Mouse (Mus musculus) brain, embryonic 14.5 days (tissue): Measurements from ENCODE around the gene Patz1. TPM values are rescaled to one million over a fixed set of nuclear protein-coding genes. Genes with fewer than 3 reads are reported as not detected.

Experiments
- DNase-seq: peaks from one replicate; pipeline ENCODE4 v3.0.0-alpha.2; 2011; ENCODE audit warnings: low read depth
- CTCF ChIP-seq: fragments of 200-500 bp; IDR thresholded peaks from 2 replicates; pipeline ENCODE4 v1.5.1; 2012; ENCODE audit warnings: inconsistent platforms, mild to moderate bottlenecking, moderate library complexity, borderline replicate concordance; ENCODE audit not compliant: insufficient read depth, insufficient read length; ENCODE audit errors: extremely low read depth
- POLR2A ChIP-seq: fragments of 200-500 bp; IDR thresholded peaks from 2 replicates; pipeline ENCODE4 v1.6.1; 2012; ENCODE audit warnings: mild to moderate bottlenecking, inconsistent platforms, borderline replicate concordance; ENCODE audit not compliant: poor library complexity, insufficient read depth, insufficient read length, severe bottlenecking; ENCODE audit errors: extremely low read depth
- polyA plus RNA-seq: library from polyadenylated mRNA; depleted of rRNA; stranded (reverse); fragments of >200 nt; gene quantifications from 2 replicates; pipeline ENCODE4 v1.2.3, GENCODE M21; 2012

Gene Patz1
- polyA plus RNA-seq, 1 experiment, result 96.7 TPM

GRCm38 (mm10) chr11:3282887-3283286, 5.8 kb upstream of the Patz1 start:
- no peak for DNase-seq
- TF ChIP-seq CTCF (no peak), POLR2A (no peak)

- TF ChIP-seq CTCF (no peak), POLR2A (no peak)
- DNase-seq, result no peak
Observed at GRCm38 (mm10) chr11:3283645-3284044, 5.0 kb upstream of the Patz1 start.

DNA sequence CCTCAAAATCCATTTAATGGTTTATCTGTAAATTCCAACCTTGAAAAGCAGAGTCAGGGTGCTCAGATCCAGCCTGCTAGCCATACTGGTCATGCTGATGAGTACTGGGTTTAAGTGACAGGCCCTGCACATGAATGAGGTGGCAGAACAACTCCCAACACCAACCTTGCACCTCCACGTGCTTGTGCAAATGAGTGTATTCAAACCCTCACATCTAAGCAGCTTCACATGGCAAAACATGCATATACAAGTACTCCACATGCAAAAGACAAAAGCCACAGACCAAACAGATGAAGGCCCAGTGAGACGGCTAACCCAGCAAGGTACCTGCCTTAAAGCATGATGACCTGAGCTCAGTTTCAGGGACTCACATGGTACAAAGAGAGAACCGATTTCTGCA, 2.7 kb upstream of the Patz1 start:
- TF ChIP-seq POLR2A (no peak), CTCF (no peak)
- DNase-seq, result no peak

DNA sequence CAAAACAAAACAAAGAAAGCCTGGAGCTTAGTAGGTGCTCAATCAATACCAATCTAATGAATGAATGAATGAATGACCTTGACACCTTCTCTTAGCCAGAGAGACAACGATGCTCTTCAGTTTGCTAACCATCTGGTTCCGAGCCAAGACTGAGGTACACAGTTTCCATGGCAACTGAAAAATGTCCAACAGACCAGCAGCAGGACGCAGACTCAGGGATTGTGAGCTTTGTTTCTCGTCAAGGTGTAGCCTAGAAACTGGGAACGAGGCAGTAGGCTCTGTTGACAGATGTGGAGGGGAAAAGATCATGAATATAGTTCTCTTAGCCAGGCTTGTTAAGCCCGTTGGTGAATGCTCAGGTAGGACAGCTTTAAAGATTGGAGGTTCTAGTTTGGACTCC, 1.5 kb upstream of the Patz1 start:
- TF ChIP-seq POLR2A, result no peak
- TF ChIP-seq CTCF, result no peak
- DNase-seq, result peak; percentile 79

GRCm38 (mm10) chr11:3287921-3288320, 753 bp upstream of the Patz1 start:
- DNase-seq, result no peak
- TF ChIP-seq POLR2A (no peak), CTCF (no peak)

- TF ChIP-seq CTCF (no peak), POLR2A (peak; percentile 75; the same call in 1 of the 2 replicates)
- DNase-seq, result peak; percentile 98
Observed at GRCm38 (mm10) chr11:3289302-3289802, 678 bp downstream of the Patz1 start.

- TF ChIP-seq CTCF, result peak; percentile 76
- peak; percentile 85 for TF ChIP-seq POLR2A
- peak; percentile 97 for DNase-seq
Observed at GRCm38 (mm10) chr11:3289803-3290639, 1.3 kb downstream of the Patz1 start.

DNA sequence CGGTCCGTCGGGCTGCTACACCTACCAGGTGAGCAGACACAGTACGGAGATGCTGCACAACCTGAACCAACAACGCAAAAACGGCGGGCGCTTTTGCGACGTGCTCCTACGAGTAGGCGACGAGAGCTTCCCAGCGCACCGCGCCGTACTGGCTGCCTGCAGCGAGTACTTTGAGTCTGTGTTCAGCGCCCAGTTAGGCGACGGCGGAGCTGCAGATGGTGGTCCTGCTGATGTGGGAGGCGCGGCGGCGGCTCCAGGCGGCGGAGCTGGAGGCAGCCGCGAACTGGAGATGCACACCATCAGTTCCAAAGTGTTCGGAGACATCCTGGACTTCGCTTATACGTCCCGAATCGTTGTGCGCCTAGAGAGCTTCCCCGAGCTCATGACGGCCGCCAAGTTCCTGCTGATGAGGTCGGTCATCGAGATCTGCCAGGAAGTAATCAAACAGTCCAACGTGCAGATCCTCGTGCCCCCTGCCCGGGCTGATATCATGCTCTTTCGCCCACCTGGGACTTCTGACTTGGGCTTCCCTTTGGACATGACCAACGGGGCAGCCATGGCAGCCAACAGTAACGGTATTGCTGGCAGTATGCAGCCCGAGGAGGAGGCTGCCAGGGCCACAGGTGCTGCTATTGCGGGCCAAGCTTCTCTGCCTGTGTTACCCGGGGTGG, 2.1 kb downstream of the Patz1 start:
- peak; percentile 76 for DNase-seq
- TF ChIP-seq POLR2A (0 out of 2 replicates have a peak, but pooled peaks have one; percentile 18), CTCF (no peak)

- no peak for TF ChIP-seq CTCF
- TF ChIP-seq POLR2A, result no peak
- DNase-seq, result peak; percentile 43
Observed at GRCm38 (mm10) chr11:3291311-3292061, 2.8 kb downstream of the Patz1 start.

DNA sequence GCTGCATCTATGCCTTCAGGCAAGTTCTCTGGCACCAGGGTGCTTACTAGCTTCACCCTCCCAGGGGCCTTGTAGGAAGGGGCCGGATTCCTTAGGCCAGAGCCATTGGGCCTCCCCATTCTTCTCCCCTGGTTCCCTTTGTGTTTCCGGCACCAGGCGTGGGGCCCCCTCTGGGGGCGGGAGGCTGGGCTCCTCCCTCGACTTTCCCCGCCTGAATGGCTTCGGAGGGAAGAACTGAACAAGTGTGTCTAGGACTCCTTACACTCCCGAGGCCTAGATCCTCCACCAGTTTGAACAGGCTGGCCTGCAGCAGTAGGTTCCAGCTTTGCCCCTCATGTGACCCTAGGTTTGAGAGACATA, 3.4 kb downstream of the Patz1 start:
- DNase-seq, result peak; percentile 87
- TF ChIP-seq CTCF (no peak), POLR2A (peak; percentile 7; the same call in 1 of the 2 replicates)
